Mouse (Mus musculus) midbrain, embryonic 16.5 days (tissue): ENCODE data around the gene Hist1h1c. TPM values are rescaled to one million over a fixed set of nuclear protein-coding genes. Genes with fewer than 3 reads are reported as not detected.

Experiments used
- ATAC-seq: fragments of 200-750 bp; cut with Nextera tagmentation; 2 replicates; pipeline ENCODE4 v1.8.0; 2017; ENCODE audit warnings: moderate TSS enrichment
- H3K27ac ChIP-seq: fragments of 300-500 bp; sonication (generic); 2 replicates; pipeline ENCODE4 v1.5.1; 2014; ENCODE audit warnings: mild to moderate bottlenecking, low read length, mixed read lengths
- H3K27me3 ChIP-seq: fragments of 300-500 bp; sonication (generic); 2 replicates; pipeline ENCODE4 v1.6.1; 2014; ENCODE audit warnings: low read depth, low read length, mixed read lengths; ENCODE audit not compliant: control insufficient read depth, insufficient read depth
- H3K36me3 ChIP-seq: fragments of 300-500 bp; sonication (generic); 2 replicates; pipeline ENCODE4 v1.6.1; 2014; ENCODE audit warnings: mild to moderate bottlenecking, low read length, moderate library complexity, mixed read lengths; ENCODE audit not compliant: control insufficient read depth, insufficient read depth
- H3K4me1 ChIP-seq: fragments of 300-500 bp; sonication (generic); 2 replicates; pipeline ENCODE4 v1.6.1; 2014; ENCODE audit warnings: mild to moderate bottlenecking, low read length, mixed read lengths; ENCODE audit not compliant: control insufficient read depth, insufficient read depth
- H3K4me2 ChIP-seq: fragments of 300-500 bp; sonication (generic); 2 replicates; pipeline ENCODE4 v1.6.1; 2014; ENCODE audit warnings: mild to moderate bottlenecking, low read length, mixed read lengths
- H3K4me3 ChIP-seq: fragments of 300-500 bp; sonication (generic); 2 replicates; pipeline ENCODE4 v1.5.1; 2014; ENCODE audit warnings: low read depth, mild to moderate bottlenecking, low read length, moderate library complexity, mixed read lengths
- H3K9ac ChIP-seq: fragments of 300-500 bp; sonication (generic); 2 replicates; pipeline ENCODE4 v1.6.1; 2014; ENCODE audit warnings: low read depth, low read length, mixed read lengths
- H3K9me3 ChIP-seq: fragments of 300-500 bp; sonication (generic); replicated peaks from 2 replicates; pipeline ENCODE4 v1.6.1; 2014; ENCODE audit warnings: mild to moderate bottlenecking, low read length, mixed read lengths; ENCODE audit not compliant: control insufficient read depth, poor library complexity, severe bottlenecking
- WGBS: fragments of 180-500 bp; shearing (Covaris S2); extraction: QIAGEN DNeasy Blood & Tissue Kit; methylation state at CpG from one replicate; pipeline ENCODE4 v1.1.7; 2014; 5-methylcytosine and 5-hydroxymethylcytosine counted together
- polyA plus RNA-seq: library from polyadenylated mRNA; unstranded; fragments of >200 nt; fragmentation: Nextera tagmentation; extraction: Ambion mirVana; gene quantifications from 2 replicates; pipeline ENCODE4 v1.2.1, GENCODE M21; 2015

Gene Hist1h1c
- polyA plus RNA-seq: 7.1 and 8.7 TPM in 2 replicates

GRCm38 (mm10) chr13:23738677-23739068 lies at the start of gene Hist1h1c:
Hist1h1c (plus strand) TSS chr13:23738808.
- under 1% methylated on average over 29 of the region's 38 CpGs for WGBS
- Histone ChIP-seq H3K9ac (peak within 1 kb of the TSS; percentile 60), H3K36me3 (no peaks in the 10 kb centered on the region), H3K9me3 (no peaks in the 10 kb centered on the region), H3K4me3 (peak within 1 kb of the TSS; percentile 55), H3K27ac (peak within 1 kb of the TSS; percentile 56), H3K4me1 (peaks cover 17% of the 10 kb centered on the region), H3K4me2 (peak within 1 kb of the TSS; percentile 95), H3K27me3 (no peaks in the 10 kb centered on the region)
- peak; percentile 95 for ATAC-seq

DNA sequence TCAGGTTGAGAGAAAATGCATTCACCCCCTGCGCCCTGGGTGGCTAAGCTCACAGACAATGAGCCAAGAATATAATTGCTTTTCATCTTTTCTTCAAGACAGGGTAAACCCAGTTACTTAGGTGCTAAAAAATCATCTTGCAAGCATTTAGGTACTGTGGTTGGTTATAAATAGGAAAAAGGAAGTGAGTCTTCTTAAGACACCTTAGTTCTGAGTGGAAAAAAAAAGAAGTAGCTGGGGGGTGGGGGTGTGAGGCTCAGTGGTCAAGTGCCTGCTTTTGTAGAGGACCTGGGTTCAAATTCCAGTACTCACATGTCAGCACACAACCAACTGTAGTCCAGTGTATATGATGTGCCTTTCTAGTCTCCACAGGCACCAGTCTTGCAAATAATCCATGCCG lies 49.7 kb upstream of the Hist1h1c start:
- Histone ChIP-seq H3K4me2 (no peak overlapping the region), H3K36me3 (no peaks in the 10 kb centered on the region), H3K9me3 (no peaks in the 10 kb centered on the region), H3K4me1 (peaks cover 14% of the 10 kb centered on the region), H3K9ac (no peak overlapping the region), H3K27me3 (no peaks in the 10 kb centered on the region), H3K4me3 (no peak overlapping the region), H3K27ac (no peak overlapping the region)
- ATAC-seq: no peak
- WGBS: 96% methylated on average over 2 of the region's 2 CpGs

GRCm38 (mm10) chr13:23689459-23689858 lies 49.1 kb upstream of the Hist1h1c start:
- no peaks in the 10 kb centered on the region for H3K36me3 ChIP-seq
- no peak for ATAC-seq
- no peaks in the 10 kb centered on the region for H3K9me3 ChIP-seq
- H3K4me1 ChIP-seq: peaks cover 14% of the 10 kb centered on the region
- no peak overlapping the region for H3K4me2 ChIP-seq
- no peak overlapping the region for H3K27ac ChIP-seq
- no peak overlapping the region for H3K4me3 ChIP-seq
- H3K9ac ChIP-seq: no peak overlapping the region
- WGBS: 81% methylated on average over 2 of the region's 2 CpGs
- H3K27me3 ChIP-seq: no peaks in the 10 kb centered on the region

DNA sequence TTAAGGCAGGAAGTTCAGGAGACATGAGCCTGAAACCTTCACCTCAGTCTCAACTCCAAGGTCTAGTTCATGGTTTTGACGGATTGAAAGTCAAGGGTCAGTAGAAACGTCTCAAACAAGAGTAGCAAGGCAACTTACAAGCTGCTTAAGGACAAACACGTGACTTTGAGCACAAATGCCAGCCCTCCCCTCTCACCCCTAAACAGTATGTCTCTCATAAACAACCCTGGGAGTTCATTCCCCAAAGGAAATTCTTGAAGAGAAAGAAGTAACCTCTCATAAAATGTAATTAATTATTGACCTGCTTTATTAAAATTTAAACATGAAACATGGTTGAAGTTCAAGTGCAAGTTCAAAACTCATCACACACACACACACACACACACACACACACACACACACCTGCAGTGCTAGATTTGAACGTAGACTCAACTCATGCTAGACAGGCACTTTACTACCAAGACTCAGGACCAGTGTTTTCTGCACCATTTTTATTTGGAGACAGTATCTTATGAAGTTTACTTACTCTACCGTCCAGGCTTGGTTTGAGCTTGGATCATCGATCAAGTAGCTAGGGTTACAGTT lies 44.7 kb upstream of the Hist1h1c start:
- H3K4me1 ChIP-seq: peaks cover 10% of the 10 kb centered on the region
- H3K4me3 ChIP-seq: no peak overlapping the region
- no peak overlapping the region for H3K9ac ChIP-seq
- H3K27me3 ChIP-seq: no peaks in the 10 kb centered on the region
- no peaks in the 10 kb centered on the region for H3K36me3 ChIP-seq
- H3K27ac ChIP-seq: no peak overlapping the region
- no peak overlapping the region for H3K4me2 ChIP-seq
- 84% methylated on average over 6 of the region's 6 CpGs for WGBS
- ATAC-seq: no peak
- no peaks in the 10 kb centered on the region for H3K9me3 ChIP-seq

GRCm38 (mm10) chr13:23694956-23695355 lies 43.7 kb upstream of the Hist1h1c start:
- no peak for ATAC-seq
- H3K27ac ChIP-seq: no peak overlapping the region
- H3K27me3 ChIP-seq: no peaks in the 10 kb centered on the region
- H3K9ac ChIP-seq: no peak overlapping the region
- no peaks in the 10 kb centered on the region for H3K9me3 ChIP-seq
- H3K36me3 ChIP-seq: no peaks in the 10 kb centered on the region
- peaks cover 11% of the 10 kb centered on the region for H3K4me1 ChIP-seq
- H3K4me3 ChIP-seq: no peak overlapping the region
- H3K4me2 ChIP-seq: no peak overlapping the region
- WGBS: 97% methylated on average over 9 of the region's 9 CpGs

GRCm38 (mm10) chr13:23695514-23695913 lies 43.1 kb upstream of the Hist1h1c start, which contains the start of gene Hist1h1t:
Hist1h1t (plus strand) TSS chr13:23695814.
- 48% methylated on average over 12 of the region's 13 CpGs for WGBS
- Histone ChIP-seq H3K4me2 (no peak within 1 kb of the TSS), H3K27ac (no peak within 1 kb of the TSS)

DNA sequence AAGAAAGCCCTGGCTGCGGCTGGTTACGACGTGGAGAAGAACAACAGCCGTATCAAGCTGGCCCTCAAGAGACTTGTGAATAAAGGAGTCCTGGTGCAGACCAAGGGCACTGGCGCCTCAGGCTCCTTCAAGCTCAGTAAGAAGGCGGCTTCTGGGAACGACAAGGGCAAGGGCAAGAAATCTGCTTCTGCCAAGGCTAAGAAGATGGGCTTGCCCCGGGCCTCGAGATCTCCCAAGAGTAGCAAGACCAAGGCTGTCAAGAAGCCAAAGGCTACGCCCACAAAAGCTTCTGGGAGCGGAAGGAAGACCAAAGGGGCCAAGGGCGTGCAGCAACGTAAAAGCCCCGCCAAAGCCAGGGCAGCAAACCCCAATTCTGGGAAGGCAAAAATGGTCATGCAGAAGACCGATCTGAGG lies 42.5 kb upstream of the Hist1h1c start:
- no peak overlapping the region for H3K9ac ChIP-seq
- no peaks in the 10 kb centered on the region for H3K27me3 ChIP-seq
- ATAC-seq: no peak
- no peak overlapping the region for H3K4me2 ChIP-seq
- no peaks in the 10 kb centered on the region for H3K9me3 ChIP-seq
- H3K36me3 ChIP-seq: no peaks in the 10 kb centered on the region
- H3K4me3 ChIP-seq: no peak overlapping the region
- no peak overlapping the region for H3K27ac ChIP-seq
- 65% methylated on average over 15 of the region's 15 CpGs for WGBS
- H3K4me1 ChIP-seq: peaks cover 11% of the 10 kb centered on the region

More at GRCm38 (mm10) chr13:23695514-23695913, 43.1 kb upstream of the Hist1h1c start, which contains the start of gene Hist1h1t:
- ATAC-seq: no peak
- Histone ChIP-seq H3K36me3 (no peaks in the 10 kb centered on the region), H3K4me3 (no peak within 1 kb of the TSS), H3K9ac (no peak within 1 kb of the TSS), H3K9me3 (no peaks in the 10 kb centered on the region), H3K4me1 (peaks cover 11% of the 10 kb centered on the region), H3K27me3 (no peaks in the 10 kb centered on the region)

DNA sequence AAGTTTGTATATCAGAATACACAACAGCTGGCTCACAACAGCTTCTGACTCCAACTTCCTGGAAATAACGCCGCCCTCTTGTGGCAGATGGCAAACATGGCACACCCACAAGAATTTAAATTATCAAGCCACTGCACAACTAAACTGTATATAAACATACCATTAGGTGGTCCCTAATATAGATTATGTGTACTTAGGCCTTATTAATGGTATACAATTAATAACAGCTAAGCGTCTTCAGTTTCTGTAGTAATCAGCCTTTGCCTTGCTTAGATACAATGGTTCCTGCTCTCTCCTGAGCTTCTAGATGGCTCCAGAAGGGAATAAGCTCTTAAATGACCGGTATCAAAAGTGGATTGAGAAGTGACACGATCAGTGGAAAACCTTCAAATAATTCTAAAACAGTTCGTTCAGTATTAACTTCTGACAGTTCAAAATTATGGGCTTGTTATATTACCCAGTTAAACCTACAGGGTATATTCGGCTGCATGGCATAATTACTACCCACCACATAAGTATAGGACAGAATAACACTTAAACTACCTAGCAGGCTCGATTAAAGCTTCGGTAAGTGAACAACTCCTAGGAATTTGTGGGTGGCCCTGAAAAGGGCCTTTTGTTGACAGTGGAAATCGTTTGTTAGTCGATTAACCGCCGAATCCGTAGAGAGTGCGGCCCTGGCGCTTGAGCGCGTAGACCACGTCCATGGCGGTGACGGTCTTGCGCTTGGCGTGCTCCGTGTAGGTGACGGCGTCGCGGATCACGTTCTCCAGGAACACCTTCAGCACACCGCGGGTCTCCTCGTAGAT lies 40.9 kb upstream of the Hist1h1c start:
- Histone ChIP-seq H3K9ac (peak overlapping the region; percentile 58), H3K4me2 (peak overlapping the region; percentile 84), H3K9me3 (no peaks in the 10 kb centered on the region), H3K4me3 (peak overlapping the region; percentile 52), H3K27me3 (no peaks in the 10 kb centered on the region), H3K4me1 (peaks cover 11% of the 10 kb centered on the region), H3K27ac (peak overlapping the region; percentile 90), H3K36me3 (no peaks in the 10 kb centered on the region)
- peak; percentile 87 for ATAC-seq
- WGBS: under 1% methylated on average over 23 of the region's 32 CpGs

GRCm38 (mm10) chr13:23698300-23698693 lies 40.3 kb upstream of the Hist1h1c start, which contains the start of gene Hist1h4c:
Hist1h4c (minus strand) TSS chr13:23698454.
- Histone ChIP-seq H3K27ac (peak within 1 kb of the TSS; percentile 90), H3K9me3 (no peaks in the 10 kb centered on the region), H3K9ac (peak within 1 kb of the TSS; percentile 58), H3K27me3 (no peaks in the 10 kb centered on the region), H3K36me3 (no peaks in the 10 kb centered on the region), H3K4me2 (peak within 1 kb of the TSS; percentile 84), H3K4me3 (peak within 1 kb of the TSS; percentile 52), H3K4me1 (peaks cover 11% of the 10 kb centered on the region)
- WGBS: under 1% methylated on average over 21 of the region's 22 CpGs
- peak; percentile 97 for ATAC-seq
